Mouse (Mus musculus) heart, embryonic 14.5 days (tissue): ENCODE data around the gene Rdh7. TPM values are rescaled to one million over a fixed set of nuclear protein-coding genes. Genes with fewer than 3 reads are reported as not detected.
"Not testable (repeated sequence)": the region's sequence is repeated elsewhere in the genome, so short reads cannot be mapped to it uniquely, and the experiment has no call there.

Source experiments
- ATAC-seq: fragments of 200-750 bp; cut with Nextera tagmentation; 2 replicates; pipeline ENCODE4 v1.8.0; 2017; ENCODE audit warnings: low read depth, moderate TSS enrichment; ENCODE audit not compliant: insufficient number of reproducible peaks, insufficient read depth, low FRiP score
- H3K27ac ChIP-seq, 2 experiments: fragments of 200-500 bp in 1 of 2; fragments of 300-500 bp in 1 of 2; sonication (generic) in 1 of 2; replicated peaks in 1 of 2; 2 replicates each; pipeline ENCODE4 v1.5.1; 2012 to 2014; ENCODE audit warnings: low read depth in 2 of 2, low read length in 2 of 2, control low read depth in 1 of 2, mild to moderate bottlenecking in 1 of 2, mixed read lengths in 1 of 2; ENCODE audit not compliant: control insufficient read depth in 1 of 2, insufficient read depth in 1 of 2
- H3K27me3 ChIP-seq: fragments of 300-500 bp; sonication (generic); 2 replicates; pipeline ENCODE4 v1.6.1; 2014; ENCODE audit warnings: mild to moderate bottlenecking, low read length, control low read depth; ENCODE audit not compliant: control insufficient read depth, insufficient read depth
- H3K36me3 ChIP-seq: fragments of 300-500 bp; sonication (generic); 2 replicates; pipeline ENCODE4 v1.6.1; 2014; ENCODE audit warnings: mild to moderate bottlenecking, control low read depth, low read length, mixed read lengths; ENCODE audit not compliant: control insufficient read depth, insufficient read depth
- H3K4me1 ChIP-seq, 2 experiments: fragments of 200-500 bp in 1 of 2; fragments of 300-500 bp in 1 of 2; sonication (generic) in 1 of 2; 2 replicates each; pipeline ENCODE4 v1.6.1; 2012 to 2014; ENCODE audit warnings: low read length in 2 of 2, control low read depth in 1 of 2, mixed read lengths in 1 of 2; ENCODE audit not compliant: control insufficient read depth in 2 of 2, insufficient read depth in 2 of 2
- H3K4me2 ChIP-seq: fragments of 300-500 bp; sonication (generic); 2 replicates; pipeline ENCODE4 v1.6.1; 2014; ENCODE audit warnings: mild to moderate bottlenecking, low read length
- H3K4me3 ChIP-seq, 2 experiments: fragments of 200-500 bp in 1 of 2; fragments of 300-500 bp in 1 of 2; sonication (generic) in 1 of 2; 2 replicates each; pipeline ENCODE4 v1.5.1; 2012 to 2014; ENCODE audit warnings: low read length in 2 of 2, mild to moderate bottlenecking in 2 of 2, control low read depth in 1 of 2, low read depth in 1 of 2, moderate library complexity in 1 of 2; ENCODE audit not compliant: control insufficient read depth in 1 of 2, insufficient read depth in 1 of 2
- H3K9ac ChIP-seq: fragments of 300-500 bp; sonication (generic); 2 replicates; pipeline ENCODE4 v1.6.1; 2014; ENCODE audit warnings: mild to moderate bottlenecking, low read length
- H3K9me3 ChIP-seq: fragments of 300-500 bp; sonication (generic); 2 replicates; pipeline ENCODE4 v1.6.1; 2016; ENCODE audit warnings: low read length, control low read depth; ENCODE audit not compliant: control insufficient read depth
- WGBS: fragments of 180-500 bp; shearing (Covaris S2); extraction: QIAGEN DNeasy Blood & Tissue Kit; methylation state at CpG from one replicate; pipeline ENCODE4 v1.1.7; 2014; 5-methylcytosine and 5-hydroxymethylcytosine counted together
- polyA plus RNA-seq: library from polyadenylated mRNA; unstranded; fragments of >200 nt; fragmentation: Nextera tagmentation; extraction: Ambion mirVana; gene quantifications from 2 replicates; pipeline ENCODE4 v1.2.1, GENCODE M21; 2014

The Rdh7 gene
- polyA plus RNA-seq, 1 experiment from 2014 or later, result not detected

GRCm38 (mm10) chr10:127838539-127838938 is 50.1 kb downstream of the Rdh7 start:
- H3K4me3 ChIP-seq, result no peak overlapping the region
- ATAC-seq, result no peak
- H3K9ac ChIP-seq, result no peak overlapping the region
- H3K9me3 ChIP-seq, result no peaks in the 10 kb centered on the region
- H3K4me2 ChIP-seq, result no peak overlapping the region
- H3K4me1 ChIP-seq, result no peaks in the 10 kb centered on the region
- no peaks in the 10 kb centered on the region for H3K27me3 ChIP-seq
- H3K36me3 ChIP-seq, result no peaks in the 10 kb centered on the region
- H3K27ac ChIP-seq, result no peak overlapping the region
- WGBS, result 75% methylated on average over 2 of the region's 2 CpGs

GRCm38 (mm10) chr10:127837793-127838192 is 50.8 kb downstream of the Rdh7 start:
- H3K4me1 ChIP-seq, H3K9me3 ChIP-seq, H3K36me3 ChIP-seq, H3K4me2 ChIP-seq, H3K9ac ChIP-seq, H3K27ac ChIP-seq, H3K27me3 ChIP-seq, H3K4me3 ChIP-seq, ATAC-seq: not testable (repeated sequence)
- 87% methylated on average over 5 of the region's 5 CpGs for WGBS

- Histone ChIP-seq H3K9me3 (no peaks in the 10 kb centered on the region), H3K36me3 (no peaks in the 10 kb centered on the region), H3K4me3 (no peak overlapping the region), H3K9ac (no peak overlapping the region), H3K27me3 (no peaks in the 10 kb centered on the region), H3K4me1 (no peaks in the 10 kb centered on the region), H3K4me2 (no peak overlapping the region), H3K27ac (no peak overlapping the region)
- ATAC-seq, result no peak
- 67% methylated on average over 5 of the region's 5 CpGs for WGBS
Measured at GRCm38 (mm10) chr10:127835292-127835691, 53.3 kb downstream of the Rdh7 start.

- not testable (repeated sequence) for H3K4me1 ChIP-seq, H3K36me3 ChIP-seq, H3K4me2 ChIP-seq, H3K9me3 ChIP-seq, ATAC-seq, H3K27ac ChIP-seq, H3K4me3 ChIP-seq, H3K27me3 ChIP-seq, H3K9ac ChIP-seq
- 86% methylated on average over 1 of the region's 1 CpGs for WGBS
Measured at GRCm38 (mm10) chr10:127834186-127834585, 54.4 kb downstream of the Rdh7 start.

Other genes with a start within 250 kb of the Rdh7 start
- 25.2 and 25.7 TPM in 2 replicates for gene Stat6, start 245.8 kb downstream of the Rdh7 start, polyA plus RNA-seq
- 8.8 and 11.8 TPM in 2 replicates for gene Nemp1, start 221.9 kb downstream of the Rdh7 start, polyA plus RNA-seq
- 6.4 and 9.0 TPM in 2 replicates for gene Nab2, start 220.2 kb downstream of the Rdh7 start, polyA plus RNA-seq
- gene Myo1a, start 183.6 kb downstream of the Rdh7 start, polyA plus RNA-seq, result 0.12 TPM in 1 of 2 replicates, not detected in the other
- 1.3 TPM in 1 of 2 replicates, not detected in the other for gene Tac2, start 164.3 kb downstream of the Rdh7 start, polyA plus RNA-seq
- 2.3 and 2.6 TPM in 2 replicates for gene Zbtb39, start 149.3 kb downstream of the Rdh7 start, polyA plus RNA-seq
- gene Gpr182, start 137.1 kb downstream of the Rdh7 start, polyA plus RNA-seq, result 6.1 and 9.3 TPM in 2 replicates
- gene Rdh1, start 129.1 kb downstream of the Rdh7 start, polyA plus RNA-seq, result not detected in 2 replicates
- not detected in 2 replicates for gene Rdh16f1, start 129.0 kb downstream of the Rdh7 start, polyA plus RNA-seq
- gene Rdh9, start 112.4 kb downstream of the Rdh7 start, polyA plus RNA-seq, result 0.09 and 0.14 TPM in 2 replicates
- not detected in 2 replicates for gene Rdh16, start 87.7 kb downstream of the Rdh7 start, polyA plus RNA-seq
- not detected in 2 replicates for gene Rdh19, start 38.9 kb downstream of the Rdh7 start, polyA plus RNA-seq
- not detected in 2 replicates for gene Rdh16f2, start 22.3 kb downstream of the Rdh7 start, polyA plus RNA-seq
- gene Sdr9c7, start 9.7 kb upstream of the Rdh7 start, polyA plus RNA-seq, result not detected in 2 replicates
- gene Hsd17b6, start 118.8 kb upstream of the Rdh7 start, polyA plus RNA-seq, result not detected in 2 replicates
- gene Prim1, start 126.4 kb upstream of the Rdh7 start, polyA plus RNA-seq, result 44.8 and 44.9 TPM in 2 replicates
- gene Naca, start 146.8 kb upstream of the Rdh7 start, polyA plus RNA-seq, result 540 and 614 TPM in 2 replicates
- 280 and 290 TPM in 2 replicates for gene Ptges3, start 170.1 kb upstream of the Rdh7 start, polyA plus RNA-seq
- 6,412 and 6,474 TPM in 2 replicates for gene Atp5b, start 194.5 kb upstream of the Rdh7 start, polyA plus RNA-seq
- 13.3 and 17.2 TPM in 2 replicates for gene Baz2a, start 202.8 kb upstream of the Rdh7 start, polyA plus RNA-seq